Mouse (Mus musculus) neural tube, embryonic 12.5 days (tissue): ENCODE measurements around the gene Unc45b. TPM values are rescaled to one million over a fixed set of nuclear protein-coding genes. Genes with fewer than 3 reads are reported as not detected.
A peak's percentile ranks its signal among the peaks of the same experiment; 100 is the strongest.

ENCODE experiments used
- ATAC-seq: fragments of 200-750 bp; cut with Nextera tagmentation; 2 replicates; pipeline ENCODE4 v1.8.0; 2017; ENCODE audit warnings: low read depth, mild to moderate bottlenecking, moderate TSS enrichment, moderate library complexity; ENCODE audit not compliant: low FRiP score
- H3K27ac ChIP-seq: fragments of 300-500 bp; sonication (generic); 2 replicates; pipeline ENCODE4 v1.5.1; 2016
- H3K27me3 ChIP-seq: fragments of 300-500 bp; sonication (generic); replicated peaks from 2 replicates; pipeline ENCODE4 v1.6.1; 2016; ENCODE audit warnings: mild to moderate bottlenecking
- H3K36me3 ChIP-seq: fragments of 300-500 bp; sonication (generic); 2 replicates; pipeline ENCODE4 v1.6.1; 2016; ENCODE audit warnings: mild to moderate bottlenecking
- H3K4me1 ChIP-seq: fragments of 300-500 bp; sonication (generic); 2 replicates; pipeline ENCODE4 v1.6.1; 2016
- H3K4me2 ChIP-seq: fragments of 300-500 bp; sonication (generic); replicated peaks from 2 replicates; pipeline ENCODE4 v1.6.1; 2016; ENCODE audit warnings: mild to moderate bottlenecking
- H3K4me3 ChIP-seq: fragments of 300-500 bp; sonication (generic); 2 replicates; pipeline ENCODE4 v1.5.1; 2016
- H3K9ac ChIP-seq: fragments of 300-500 bp; sonication (generic); 2 replicates; pipeline ENCODE4 v1.6.1; 2016; ENCODE audit warnings: mild to moderate bottlenecking
- H3K9me3 ChIP-seq: fragments of 300-500 bp; sonication (generic); 2 replicates; pipeline ENCODE4 v1.6.1; 2016; ENCODE audit warnings: mild to moderate bottlenecking
- WGBS: fragments of 180-500 bp; shearing (Covaris S2); methylation state at CpG from one replicate; pipeline ENCODE4 v1.1.7; 2016; 5-methylcytosine and 5-hydroxymethylcytosine counted together
- polyA plus RNA-seq: library from polyadenylated mRNA; unstranded; fragments of >200 nt; fragmentation: Nextera tagmentation; extraction: Ambion mirVana; gene quantifications from 2 replicates; pipeline ENCODE4 v1.2.1, GENCODE M21; 2016

Unc45b gene
- polyA plus RNA-seq, 1 experiment from 2014 or later: 5.4 TPM

DNA sequence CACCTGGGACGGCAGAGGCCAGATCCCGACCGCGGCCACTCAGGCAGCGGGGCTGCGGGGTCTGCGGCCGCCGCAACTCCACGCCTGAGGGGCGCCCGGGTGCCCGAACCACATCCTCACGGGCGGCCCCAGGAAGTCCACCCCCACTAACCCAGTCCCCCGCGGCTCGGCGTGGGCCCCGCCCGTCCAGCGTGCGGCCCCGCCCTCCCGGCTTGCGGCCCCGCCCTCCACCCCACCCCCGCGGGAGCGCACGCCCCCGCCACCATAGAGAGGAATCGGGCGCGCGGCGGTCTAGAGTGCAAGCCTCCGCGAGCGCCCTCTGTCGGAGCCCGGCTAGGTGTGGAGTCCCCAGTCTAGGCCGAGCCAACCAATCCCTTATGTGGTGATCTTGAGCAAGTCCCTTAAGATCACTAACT lies 39.3 kb upstream of the Unc45b start, which contains the start of gene Rffl:
Rffl (minus strand) TSS at position 180 of the 416 bp plus-strand sequence.
- ATAC-seq: peak; percentile 95
- peak within 1 kb of the TSS; percentile 92 for H3K4me2 ChIP-seq
- peaks cover 5% of the 10 kb centered on the region; the same call in 1 of the 2 replicates for H3K4me1 ChIP-seq
- WGBS: under 1% methylated on average over 43 of the region's 43 CpGs
- peak within 1 kb of the TSS; percentile 46; the same call in 1 of the 2 replicates for H3K27ac ChIP-seq
- H3K27me3 ChIP-seq: no peaks in the 10 kb centered on the region
- peak within 1 kb of the TSS; percentile 76 for H3K4me3 ChIP-seq
- peak within 1 kb of the TSS; percentile 75 for H3K9ac ChIP-seq
- H3K36me3 ChIP-seq: no peaks in the 10 kb centered on the region
- no peaks in the 10 kb centered on the region for H3K9me3 ChIP-seq

DNA sequence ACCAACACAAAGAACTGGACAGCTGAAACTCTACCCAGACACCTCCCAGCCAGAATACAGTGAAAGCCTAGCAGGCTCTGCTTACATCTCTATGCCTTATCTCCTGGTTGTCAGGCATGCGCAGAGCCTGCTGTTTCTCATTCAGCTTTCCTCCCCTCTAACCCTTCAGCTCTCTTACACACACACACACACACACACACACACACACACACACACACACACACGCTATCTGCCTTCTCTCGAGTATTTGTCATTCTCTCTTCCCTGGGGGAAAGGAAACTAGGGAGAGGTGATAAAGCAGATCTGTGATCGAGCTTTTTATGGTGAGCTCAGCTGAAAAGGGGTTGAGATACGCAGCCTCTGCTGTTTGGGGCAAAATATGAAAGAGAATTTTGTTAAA lies 35.4 kb upstream of the Unc45b start:
- Histone ChIP-seq H3K36me3 (peaks cover 6% of the 10 kb centered on the region; the same call in 1 of the 2 replicates), H3K9me3 (no peaks in the 10 kb centered on the region), H3K4me1 (peaks cover 5% of the 10 kb centered on the region; the same call in 1 of the 2 replicates), H3K27ac (no peak overlapping the region), H3K4me3 (no peak overlapping the region), H3K27me3 (no peaks in the 10 kb centered on the region), H3K4me2 (no peak overlapping the region), H3K9ac (no peak overlapping the region)
- 78% methylated on average over 5 of the region's 5 CpGs for WGBS
- no peak for ATAC-seq

DNA sequence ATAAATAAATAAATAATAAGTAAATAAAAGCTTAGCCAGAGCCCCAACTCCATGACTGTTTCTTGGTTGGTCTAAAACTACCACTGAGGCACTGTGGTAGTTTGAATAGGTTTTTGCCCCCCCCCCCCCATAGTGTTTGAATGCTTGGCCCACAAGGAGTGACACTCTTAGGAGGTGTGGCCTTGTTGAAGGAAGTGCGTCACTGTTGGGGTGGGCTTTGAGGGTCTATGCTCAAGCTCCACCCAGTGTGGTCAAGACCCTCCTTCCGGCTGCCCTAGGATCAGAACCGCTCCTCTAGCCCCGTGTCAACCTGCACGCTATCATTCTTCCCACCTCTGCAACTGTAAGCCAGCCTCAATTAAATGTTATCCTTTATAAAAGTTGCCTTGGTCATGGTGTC lies 34.7 kb upstream of the Unc45b start:
- H3K4me3 ChIP-seq: no peak overlapping the region
- no peak overlapping the region for H3K9ac ChIP-seq
- peaks cover 6% of the 10 kb centered on the region; the same call in 1 of the 2 replicates for H3K36me3 ChIP-seq
- no peaks in the 10 kb centered on the region for H3K9me3 ChIP-seq
- ATAC-seq: no peak
- no peak overlapping the region for H3K27ac ChIP-seq
- peaks cover under 1% of the 10 kb centered on the region; the same call in 1 of the 2 replicates for H3K4me1 ChIP-seq
- no peaks in the 10 kb centered on the region for H3K27me3 ChIP-seq
- WGBS: 92% methylated on average over 5 of the region's 5 CpGs
- no peak overlapping the region for H3K4me2 ChIP-seq

DNA sequence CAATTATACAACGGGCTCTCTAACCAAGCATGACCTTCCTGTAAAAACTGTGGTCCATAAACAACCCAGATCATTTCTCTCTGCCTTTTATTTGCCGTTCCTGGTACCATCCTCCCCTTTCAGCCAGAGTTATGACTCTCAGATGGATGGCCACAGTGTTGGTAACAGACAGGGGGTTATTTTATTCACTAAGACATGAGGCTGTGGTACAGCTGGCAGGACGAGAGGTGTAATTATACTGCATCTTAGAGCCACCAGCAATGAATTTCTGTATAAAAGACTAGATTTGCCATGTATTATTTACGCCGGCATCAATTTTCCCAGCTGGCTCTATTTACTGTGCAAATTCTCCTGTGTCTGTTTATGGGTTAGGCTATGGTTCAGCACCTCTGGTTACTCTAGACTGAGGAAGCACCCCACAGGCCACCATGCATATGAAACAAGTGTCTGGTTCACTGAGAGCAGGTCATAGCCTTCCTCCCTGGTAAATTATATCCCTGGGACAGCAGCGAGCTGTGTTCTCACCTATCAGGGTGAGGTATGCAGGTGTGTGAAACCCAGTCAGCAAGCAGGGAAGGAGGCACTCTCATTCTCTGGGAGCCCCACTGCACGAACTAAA lies 32.5 kb upstream of the Unc45b start:
- H3K4me3 ChIP-seq: no peak overlapping the region
- no peak overlapping the region for H3K27ac ChIP-seq
- 68% methylated on average over 7 of the region's 7 CpGs for WGBS
- no peaks in the 10 kb centered on the region for H3K27me3 ChIP-seq
- H3K4me1 ChIP-seq: no peaks in the 10 kb centered on the region
- no peak overlapping the region for H3K9ac ChIP-seq
- peaks cover 6% of the 10 kb centered on the region; the same call in 1 of the 2 replicates for H3K36me3 ChIP-seq
- H3K9me3 ChIP-seq: no peaks in the 10 kb centered on the region
- H3K4me2 ChIP-seq: no peak overlapping the region
- ATAC-seq: no peak

DNA sequence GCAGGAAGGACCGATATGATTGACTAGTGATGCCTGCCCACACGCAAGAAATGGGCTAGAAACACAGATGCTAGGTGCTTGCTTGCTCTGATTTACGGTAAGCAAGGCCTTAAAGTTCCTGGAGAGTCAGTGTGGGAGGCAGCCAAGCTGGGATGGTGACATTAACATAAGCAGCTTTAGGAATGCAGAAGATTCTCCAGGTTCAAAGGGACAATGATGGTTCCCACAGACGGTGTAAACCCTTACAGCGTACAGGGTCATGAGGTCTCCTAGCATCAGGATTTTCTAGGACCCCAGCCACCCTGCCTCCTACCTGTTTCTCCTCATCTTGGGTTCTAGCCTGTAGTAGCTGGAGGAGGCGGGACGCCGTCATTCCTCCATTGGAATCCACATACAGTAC lies 27.2 kb upstream of the Unc45b start:
- no peak overlapping the region for H3K27ac ChIP-seq
- H3K4me3 ChIP-seq: no peak overlapping the region
- peaks cover 6% of the 10 kb centered on the region; the same call in 1 of the 2 replicates for H3K36me3 ChIP-seq
- 0 out of 2 replicates have a peak, but pooled peaks cover under 1% of the 10 kb centered on the region for H3K4me1 ChIP-seq
- 68% methylated on average over 8 of the region's 8 CpGs for WGBS
- no peak overlapping the region for H3K9ac ChIP-seq
- ATAC-seq: no peak
- H3K9me3 ChIP-seq: no peaks in the 10 kb centered on the region
- no peak overlapping the region for H3K4me2 ChIP-seq
- no peaks in the 10 kb centered on the region for H3K27me3 ChIP-seq

DNA sequence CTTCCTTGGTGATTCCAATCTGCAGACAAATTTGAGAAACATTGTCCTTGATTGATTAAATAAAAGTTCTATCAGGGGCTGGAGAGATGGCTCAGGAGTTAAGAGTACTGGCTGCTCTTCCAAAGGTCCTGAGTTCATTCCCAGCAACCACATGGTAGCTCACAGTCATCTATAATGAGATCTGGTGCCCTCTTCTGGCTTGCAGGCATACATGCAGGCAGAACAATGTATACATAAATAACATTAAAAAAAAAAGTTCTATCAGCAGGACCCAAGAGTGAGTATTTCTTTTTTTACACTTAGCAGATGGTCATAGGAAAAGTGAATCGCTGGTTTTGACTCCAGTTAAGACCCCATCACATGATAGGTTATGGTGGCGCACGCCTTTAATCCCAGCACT lies 23.8 kb upstream of the Unc45b start:
- no peak overlapping the region for H3K9ac ChIP-seq
- no peak overlapping the region for H3K4me2 ChIP-seq
- H3K9me3 ChIP-seq: no peaks in the 10 kb centered on the region
- WGBS: 86% methylated on average over 3 of the region's 3 CpGs
- H3K4me1 ChIP-seq: peaks cover 17% of the 10 kb centered on the region
- no peaks in the 10 kb centered on the region for H3K27me3 ChIP-seq
- H3K27ac ChIP-seq: no peak overlapping the region
- H3K4me3 ChIP-seq: no peak overlapping the region
- ATAC-seq: no peak
- H3K36me3 ChIP-seq: no peaks in the 10 kb centered on the region

DNA sequence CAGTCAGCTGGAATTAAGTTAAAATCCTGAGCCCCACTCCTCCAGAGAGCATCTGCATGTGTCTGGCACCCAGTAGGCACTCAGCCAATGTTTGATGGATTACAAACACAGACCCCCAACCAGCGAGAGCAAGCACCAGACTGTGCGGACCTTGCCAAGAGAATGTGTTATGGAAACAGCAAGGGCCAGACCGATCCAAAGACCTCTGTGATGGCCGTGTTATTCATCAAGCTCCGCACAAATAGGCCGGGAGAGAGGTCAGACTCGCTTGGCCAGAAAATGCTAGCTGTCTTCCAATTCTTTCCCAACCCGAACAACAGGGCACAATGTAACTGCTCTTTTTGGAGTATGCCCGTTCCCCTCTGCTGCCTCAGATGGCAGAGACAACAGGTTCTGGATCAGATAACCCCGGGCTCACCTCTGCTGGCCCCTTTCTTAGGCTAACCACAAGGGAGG lies 21.8 kb upstream of the Unc45b start:
- no peak for ATAC-seq
- no peaks in the 10 kb centered on the region for H3K9me3 ChIP-seq
- H3K4me2 ChIP-seq: peak overlapping the region; percentile 83
- no peaks in the 10 kb centered on the region for H3K27me3 ChIP-seq
- H3K36me3 ChIP-seq: no peaks in the 10 kb centered on the region
- no peak overlapping the region for H3K4me3 ChIP-seq
- WGBS: 58% methylated on average over 10 of the region's 10 CpGs
- 0 out of 2 replicates have a peak overlapping the region, but pooled peaks have one; percentile 2 for H3K9ac ChIP-seq
- H3K4me1 ChIP-seq: peaks cover 17% of the 10 kb centered on the region
- no peak overlapping the region for H3K27ac ChIP-seq

DNA sequence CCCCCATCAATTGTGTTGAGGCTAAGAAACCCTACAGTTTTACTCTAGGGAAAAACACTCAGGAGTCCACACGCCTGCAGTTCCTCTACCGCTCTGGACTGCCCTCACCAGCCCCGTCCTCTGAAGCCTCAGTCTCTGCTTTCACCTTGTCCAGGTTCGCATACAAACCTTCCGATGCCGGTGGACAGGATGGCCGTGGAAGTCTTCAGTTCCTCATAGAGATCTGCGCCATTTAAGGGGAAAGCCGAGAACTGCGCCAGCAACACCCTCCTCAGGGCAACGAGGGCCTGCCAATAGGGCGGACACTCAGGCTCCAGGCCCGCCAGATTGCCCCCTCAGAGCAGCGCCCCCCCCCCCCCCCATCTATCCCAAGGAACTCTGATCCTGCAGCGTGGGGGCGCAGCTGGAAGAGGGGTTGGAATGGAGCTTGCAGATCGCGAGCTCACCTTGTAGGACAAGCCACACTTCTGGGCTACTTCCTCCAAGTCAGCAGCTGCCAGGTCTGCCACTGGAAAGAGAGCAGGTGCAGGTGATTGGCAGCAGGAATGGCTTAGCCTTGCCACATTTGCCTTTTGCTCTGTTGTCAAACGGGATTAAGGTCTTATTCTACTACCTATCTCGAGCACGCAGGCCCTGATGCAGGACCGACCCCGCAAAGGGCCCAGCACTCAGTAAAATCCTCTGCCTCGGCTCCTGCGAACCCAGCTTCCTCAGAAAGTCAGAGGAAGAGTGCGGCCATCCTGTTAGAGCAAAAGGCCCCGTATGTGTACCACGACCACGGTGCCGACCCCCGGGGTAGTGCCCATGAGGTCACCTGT lies 20.6 kb upstream of the Unc45b start:
- peak overlapping the region; percentile 83 for H3K4me2 ChIP-seq
- H3K9me3 ChIP-seq: no peaks in the 10 kb centered on the region
- H3K4me3 ChIP-seq: peak overlapping the region; percentile 59
- H3K4me1 ChIP-seq: peaks cover 17% of the 10 kb centered on the region
- no peak overlapping the region for H3K27ac ChIP-seq
- H3K27me3 ChIP-seq: no peaks in the 10 kb centered on the region
- no peaks in the 10 kb centered on the region for H3K36me3 ChIP-seq
- 8% methylated on average over 31 of the region's 31 CpGs for WGBS
- ATAC-seq: peak; percentile 57
- peak overlapping the region; percentile 64 for H3K9ac ChIP-seq

DNA sequence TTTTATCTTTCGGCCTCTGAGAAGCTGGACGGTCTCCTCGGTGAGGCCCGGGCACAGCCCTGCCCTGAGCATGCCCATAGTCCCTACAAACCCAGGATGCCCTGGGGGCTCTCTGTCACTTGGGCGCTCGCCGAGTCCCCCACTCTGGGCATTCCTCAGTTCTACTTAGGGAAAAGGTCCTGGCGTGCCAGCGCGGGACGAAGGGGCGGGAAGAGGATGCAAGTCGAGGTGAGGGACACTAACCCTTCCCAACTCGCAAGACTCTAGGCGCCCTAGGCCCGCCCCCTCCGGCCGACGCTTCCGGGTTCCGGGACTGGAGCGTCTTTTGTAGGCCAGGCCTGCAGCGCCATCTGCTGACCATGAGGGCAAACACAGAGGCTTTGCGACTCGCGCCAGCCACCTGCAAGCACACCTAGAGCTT lies 20.0 kb upstream of the Unc45b start, which contains the start of gene Rad51d:
Rad51d (minus strand) TSS at position 273 of the 421 bp plus-strand sequence.
- peak; percentile 83 for ATAC-seq
- Histone ChIP-seq H3K9ac (peak within 1 kb of the TSS; percentile 64), H3K9me3 (no peaks in the 10 kb centered on the region), H3K4me1 (peaks cover 17% of the 10 kb centered on the region), H3K27me3 (no peaks in the 10 kb centered on the region), H3K4me2 (peak within 1 kb of the TSS; percentile 83), H3K36me3 (no peaks in the 10 kb centered on the region), H3K27ac (no peak within 1 kb of the TSS), H3K4me3 (peak within 1 kb of the TSS; percentile 59)
- WGBS: 1% methylated on average over 26 of the region's 26 CpGs

DNA sequence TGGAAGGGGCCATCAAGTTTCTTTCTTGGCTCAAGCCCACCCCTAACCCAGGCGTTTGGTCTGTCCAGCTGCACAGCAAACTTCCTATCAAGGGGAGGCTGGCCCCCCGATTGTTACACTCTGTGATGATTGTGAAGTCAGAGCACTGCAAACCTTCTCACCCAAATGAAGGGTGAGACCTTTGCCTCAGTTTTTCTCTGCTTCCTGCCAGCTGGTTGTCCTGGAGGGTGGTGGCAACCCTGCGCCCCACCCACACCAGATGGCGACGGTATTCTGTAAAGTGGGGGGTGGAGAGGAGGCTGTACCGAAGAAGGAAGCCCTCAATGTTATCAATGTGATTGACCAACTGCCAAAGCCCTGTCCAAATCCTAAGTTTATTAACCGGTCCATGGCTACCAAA lies 18.4 kb upstream of the Unc45b start, which contains the start of gene Fndc8:
Fndc8 (plus strand) TSS at position 189 of the 400 bp plus-strand sequence.
- Histone ChIP-seq H3K4me2 (no peak within 1 kb of the TSS), H3K36me3 (no peaks in the 10 kb centered on the region), H3K27ac (no peak within 1 kb of the TSS), H3K4me1 (peaks cover 17% of the 10 kb centered on the region), H3K4me3 (no peak within 1 kb of the TSS), H3K27me3 (no peaks in the 10 kb centered on the region), H3K9me3 (no peaks in the 10 kb centered on the region), H3K9ac (no peak within 1 kb of the TSS; the same call in 1 of the 2 replicates)
- 66% methylated on average over 7 of the region's 7 CpGs for WGBS
- no peak for ATAC-seq

DNA sequence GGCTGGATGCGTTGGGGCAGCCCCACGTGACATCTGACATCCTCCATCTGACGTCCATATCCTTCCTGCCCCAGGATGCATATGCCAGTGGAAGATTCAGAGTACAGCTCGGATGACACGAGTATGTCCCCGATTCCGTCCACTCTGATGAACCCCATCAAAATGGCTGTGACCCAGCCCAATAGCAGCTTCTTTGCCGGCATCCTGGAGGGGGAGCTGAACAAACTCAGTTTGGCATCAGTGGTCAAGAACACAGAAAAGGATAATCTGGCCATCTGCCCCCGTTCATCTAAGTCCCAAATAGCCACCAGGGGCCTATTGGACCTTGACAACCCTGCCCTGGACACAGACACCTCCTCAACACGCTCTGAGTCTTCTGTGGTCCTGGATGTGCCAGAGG lies 12.9 kb upstream of the Unc45b start:
- no peaks in the 10 kb centered on the region for H3K27me3 ChIP-seq
- peaks cover 28% of the 10 kb centered on the region for H3K36me3 ChIP-seq
- no peaks in the 10 kb centered on the region for H3K4me1 ChIP-seq
- no peak for ATAC-seq
- no peaks in the 10 kb centered on the region for H3K9me3 ChIP-seq
- no peak overlapping the region for H3K27ac ChIP-seq
- no peak overlapping the region for H3K9ac ChIP-seq
- no peak overlapping the region for H3K4me2 ChIP-seq
- no peak overlapping the region for H3K4me3 ChIP-seq
- WGBS: 86% methylated on average over 10 of the region's 10 CpGs

DNA sequence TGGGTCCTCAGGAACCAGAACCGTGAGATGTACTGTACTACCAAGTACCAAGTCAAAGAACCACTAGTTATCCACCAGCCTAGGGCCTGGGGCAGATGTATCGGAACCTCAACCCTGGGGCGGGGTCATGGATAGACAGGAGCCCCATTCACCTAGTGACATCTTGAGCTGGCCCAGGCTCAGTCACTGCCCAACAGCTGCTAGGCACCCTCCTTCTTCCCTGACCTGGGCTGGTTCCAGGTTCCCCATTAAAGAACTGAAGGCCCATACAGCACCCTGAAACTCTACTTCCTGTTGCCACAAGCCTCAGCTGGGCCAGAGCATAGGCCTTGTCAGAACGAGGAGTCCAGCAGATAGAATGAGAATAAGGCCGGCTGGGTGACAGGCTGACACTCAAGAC lies 10.6 kb upstream of the Unc45b start:
- Histone ChIP-seq H3K36me3 (peaks cover 50% of the 10 kb centered on the region), H3K27ac (no peak overlapping the region), H3K4me3 (no peak overlapping the region), H3K27me3 (no peaks in the 10 kb centered on the region), H3K9ac (no peak overlapping the region), H3K9me3 (no peaks in the 10 kb centered on the region), H3K4me2 (no peak overlapping the region), H3K4me1 (no peaks in the 10 kb centered on the region)
- WGBS: 93% methylated on average over 5 of the region's 5 CpGs
- no peak for ATAC-seq
